Mouse (Mus musculus): Measurements from ENCODE around the gene Zfp62. TPM values are rescaled to one million over a fixed set of nuclear protein-coding genes. Genes with fewer than 3 reads are reported as not detected.
"Not testable (repeated sequence)": the region's sequence is repeated elsewhere in the genome, so short reads cannot be mapped to it uniquely, and the experiment has no call there.

The Zfp62 gene
- polyA plus RNA-seq, 1 experiment from 2014 or later = 33.5 TPM

GRCm38 (mm10) chr11:49194771-49195170 is 8.3 kb upstream of the Zfp62 start:
- not testable (repeated sequence) for H3K79me2 ChIP-seq (ENCODE audit: inconsistent target); H3K27ac ChIP-seq; H3K4me3 ChIP-seq (ENCODE audit: inconsistent target); H3K36me3 ChIP-seq (ENCODE audit: inconsistent target)
- WGBS (ENCODE audit: missing documents) = no CpG with 5 or more reads among the region's 9 CpGs

- no peak overlapping the region for H3K27ac ChIP-seq
- WGBS (ENCODE audit: missing documents) = 44% methylated on average over 7 of the region's 7 CpGs
- H3K36me3 ChIP-seq (ENCODE audit: inconsistent target) = no peaks in the 10 kb centered on the region
Observed at GRCm38 (mm10) chr11:49195819-49196322, 7.2 kb upstream of the Zfp62 start.

GRCm38 (mm10) chr11:49200666-49201065 is 2.4 kb upstream of the Zfp62 start:
- peak overlapping the region; percentile 99 for H3K27ac ChIP-seq

More at GRCm38 (mm10) chr11:49195819-49196322, 7.2 kb upstream of the Zfp62 start:
- H3K79me2 ChIP-seq (ENCODE audit: inconsistent target) = peaks cover 8% of the 10 kb centered on the region; the same call in 1 of the 2 replicates
- no peak overlapping the region for H3K4me3 ChIP-seq (ENCODE audit: inconsistent target)

GRCm38 (mm10) chr11:49201142-49201541 is 1.9 kb upstream of the Zfp62 start:
- no peak overlapping the region for H3K4me3 ChIP-seq (ENCODE audit: inconsistent target)
- peaks cover 43% of the 10 kb centered on the region for H3K79me2 ChIP-seq (ENCODE audit: inconsistent target)
- peak overlapping the region; percentile 99 for H3K27ac ChIP-seq
- no peaks in the 10 kb centered on the region for H3K36me3 ChIP-seq (ENCODE audit: inconsistent target)

More at GRCm38 (mm10) chr11:49200666-49201065, 2.4 kb upstream of the Zfp62 start:
- Histone ChIP-seq H3K36me3 (ENCODE audit: inconsistent target) (no peaks in the 10 kb centered on the region), H3K79me2 (ENCODE audit: inconsistent target) (peaks cover 38% of the 10 kb centered on the region), H3K4me3 (ENCODE audit: inconsistent target) (no peak overlapping the region)

- 56% methylated on average over 2 of the region's 2 CpGs for WGBS (ENCODE audit: missing documents)
- peaks cover 52% of the 10 kb centered on the region for H3K79me2 ChIP-seq (ENCODE audit: inconsistent target)
- H3K4me3 ChIP-seq (ENCODE audit: inconsistent target) = peak overlapping the region; percentile 91
- peak overlapping the region; percentile 99 for H3K27ac ChIP-seq
- H3K36me3 ChIP-seq (ENCODE audit: inconsistent target) = no peaks in the 10 kb centered on the region
Observed at GRCm38 (mm10) chr11:49202071-49202470, 1.0 kb upstream of the Zfp62 start.

- Histone ChIP-seq H3K4me3 (ENCODE audit: inconsistent target) (peak overlapping the region; percentile 91), H3K79me2 (ENCODE audit: inconsistent target) (peaks cover 57% of the 10 kb centered on the region), H3K36me3 (ENCODE audit: inconsistent target) (no peaks in the 10 kb centered on the region), H3K27ac (peak overlapping the region; percentile 99)
- WGBS (ENCODE audit: missing documents) = 3% methylated on average over 10 of the region's 10 CpGs
Observed at GRCm38 (mm10) chr11:49202523-49203061, 500 bp upstream of the Zfp62 start.

- 1% methylated on average over 19 of the region's 24 CpGs for WGBS (ENCODE audit: missing documents)
- H3K79me2 ChIP-seq (ENCODE audit: inconsistent target) = peaks cover 71% of the 10 kb centered on the region
- peak overlapping the region; percentile 99 for H3K27ac ChIP-seq
- H3K36me3 ChIP-seq (ENCODE audit: inconsistent target) = no peaks in the 10 kb centered on the region
- peak overlapping the region; percentile 91 for H3K4me3 ChIP-seq (ENCODE audit: inconsistent target)
Observed at GRCm38 (mm10) chr11:49203771-49204497, 842 bp downstream of the Zfp62 start.

- Histone ChIP-seq H3K27ac (0 out of 2 replicates have a peak overlapping the region, but pooled peaks have one; percentile 99), H3K4me3 (ENCODE audit: inconsistent target) (peak overlapping the region; percentile 91; the same call in 1 of the 2 replicates), H3K79me2 (ENCODE audit: inconsistent target) (peaks cover 82% of the 10 kb centered on the region), H3K36me3 (ENCODE audit: inconsistent target) (no peaks in the 10 kb centered on the region)
- WGBS (ENCODE audit: missing documents) = 80% methylated on average over 6 of the region's 6 CpGs
Observed at GRCm38 (mm10) chr11:49205080-49205590, 2.0 kb downstream of the Zfp62 start.

- 71% methylated on average over 1 of the region's 1 CpGs for WGBS (ENCODE audit: missing documents)
- Histone ChIP-seq H3K27ac (no peak overlapping the region), H3K36me3 (ENCODE audit: inconsistent target) (no peaks in the 10 kb centered on the region), H3K79me2 (ENCODE audit: inconsistent target) (peaks cover 87% of the 10 kb centered on the region), H3K4me3 (ENCODE audit: inconsistent target) (no peak overlapping the region)
Observed at GRCm38 (mm10) chr11:49207495-49207894, 4.4 kb downstream of the Zfp62 start.

GRCm38 (mm10) chr11:49212577-49212976 is 9.5 kb downstream of the Zfp62 start:
- Histone ChIP-seq H3K27ac (no peak overlapping the region), H3K79me2 (ENCODE audit: inconsistent target) (peaks cover 71% of the 10 kb centered on the region), H3K4me3 (ENCODE audit: inconsistent target) (no peak overlapping the region), H3K36me3 (ENCODE audit: inconsistent target) (peaks cover 42% of the 10 kb centered on the region)

GRCm38 (mm10) chr11:49213505-49213904 is 10.4 kb downstream of the Zfp62 start:
- Histone ChIP-seq H3K27ac (no peak overlapping the region), H3K4me3 (ENCODE audit: inconsistent target) (no peak overlapping the region), H3K36me3 (ENCODE audit: inconsistent target) (peaks cover 42% of the 10 kb centered on the region), H3K79me2 (ENCODE audit: inconsistent target) (peaks cover 61% of the 10 kb centered on the region)
- 100% methylated on average over 1 of the region's 1 CpGs for WGBS (ENCODE audit: missing documents)

GRCm38 (mm10) chr11:49219271-49219670 is 16.2 kb downstream of the Zfp62 start:
- Histone ChIP-seq H3K27ac (no peak overlapping the region), H3K36me3 (ENCODE audit: inconsistent target) (peaks cover 30% of the 10 kb centered on the region), H3K4me3 (ENCODE audit: inconsistent target) (no peak overlapping the region), H3K79me2 (ENCODE audit: inconsistent target) (peaks cover 4% of the 10 kb centered on the region; the same call in 1 of the 2 replicates)
- WGBS (ENCODE audit: missing documents) = 100% methylated on average over 2 of the region's 2 CpGs

GRCm38 (mm10) chr11:49224455-49224854 is 21.4 kb downstream of the Zfp62 start:
- H3K27ac ChIP-seq = no peak overlapping the region
- no peak overlapping the region for H3K4me3 ChIP-seq (ENCODE audit: inconsistent target)
- no peaks in the 10 kb centered on the region for H3K79me2 ChIP-seq (ENCODE audit: inconsistent target)
- WGBS (ENCODE audit: missing documents) = 8% methylated on average over 1 of the region's 1 CpGs
- no peaks in the 10 kb centered on the region for H3K36me3 ChIP-seq (ENCODE audit: inconsistent target)

GRCm38 (mm10) chr11:49232781-49233180 is 29.7 kb downstream of the Zfp62 start:
- Histone ChIP-seq H3K79me2 (ENCODE audit: inconsistent target) (no peaks in the 10 kb centered on the region), H3K36me3 (ENCODE audit: inconsistent target) (no peaks in the 10 kb centered on the region), H3K4me3 (ENCODE audit: inconsistent target) (no peak overlapping the region), H3K27ac (no peak overlapping the region)
- 87% methylated on average over 3 of the region's 3 CpGs for WGBS (ENCODE audit: missing documents)
